Mouse (Mus musculus) bone marrow, adult 2 months (tissue): ENCODE measurements around the gene Ndufb8.

ENCODE experiments used
- CTCF ChIP-seq: fragments of 200-500 bp; IDR thresholded peaks from 2 replicates; pipeline ENCODE4 v1.5.1; 2011; ENCODE audit warnings: low read length, control low read depth; ENCODE audit not compliant: control insufficient read depth, insufficient read depth
- POLR2A ChIP-seq: fragments of 200-500 bp; IDR thresholded peaks from 2 replicates; pipeline ENCODE4 v1.6.1; 2011; ENCODE audit warnings: low read depth, mild to moderate bottlenecking, control low read depth, low read length, borderline replicate concordance; ENCODE audit not compliant: control insufficient read depth

DNA sequence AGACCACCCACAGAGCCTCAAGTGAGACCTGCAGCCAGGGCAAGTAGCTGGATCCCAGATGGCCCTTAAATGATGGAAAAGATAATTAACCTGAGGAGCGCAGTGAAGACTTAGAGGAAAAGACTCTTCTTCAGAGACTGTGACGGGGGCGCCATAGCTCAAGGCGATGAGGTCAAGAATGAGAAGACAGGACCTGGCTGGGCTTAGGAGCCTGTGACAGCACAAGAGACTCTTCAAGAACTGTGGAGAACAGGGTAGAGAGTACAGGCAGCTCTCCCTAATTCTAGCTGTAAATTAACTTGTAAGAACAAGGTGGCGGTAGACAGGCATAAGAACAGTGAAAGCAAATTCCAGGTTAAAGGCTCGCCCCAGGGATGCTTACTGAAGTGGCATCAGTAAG, 53.3 kb downstream of the Ndufb8 start:
- TF ChIP-seq CTCF = no peak
- no peak for TF ChIP-seq POLR2A
